8 mouse cellular contexts compared by ENCODE assay signal in the genomic region with DNA sequence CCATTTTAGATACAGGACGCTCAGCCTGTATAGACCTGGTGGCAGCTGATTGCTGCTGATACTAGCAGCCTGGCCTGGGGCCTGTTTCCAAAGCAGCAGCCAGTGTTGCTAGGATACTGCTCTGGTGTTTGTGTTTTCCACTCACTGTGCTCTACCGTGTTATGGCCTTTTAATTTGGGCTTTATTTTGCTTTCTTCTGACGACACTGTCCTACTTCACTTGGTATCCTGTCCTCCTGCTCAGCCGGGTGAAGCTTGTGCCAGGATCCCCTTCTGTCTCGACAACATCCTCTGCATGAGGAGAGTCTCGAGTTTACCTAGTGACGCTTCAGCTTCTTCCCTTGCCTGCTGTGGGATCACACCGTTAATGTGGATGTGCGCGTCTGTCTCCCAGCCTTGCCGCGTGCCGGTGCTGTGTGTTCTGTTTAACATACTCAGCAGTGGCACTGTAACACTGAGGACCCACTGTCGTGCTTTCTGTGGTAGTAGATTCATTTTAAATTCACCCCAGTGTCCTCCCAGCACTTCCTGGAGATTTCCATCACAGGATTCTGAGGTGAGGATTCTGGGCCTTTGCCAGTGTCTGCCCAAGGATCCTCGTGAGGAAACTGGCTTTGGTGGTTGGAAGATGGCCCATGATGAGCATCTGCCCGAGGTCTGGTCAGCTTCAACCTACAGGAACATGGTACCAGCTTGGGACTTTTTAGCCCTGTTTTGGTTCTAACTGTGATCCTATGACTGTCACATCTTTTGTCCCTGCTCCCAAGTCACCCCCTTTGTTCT. TPM values are rescaled to one million over a fixed set of nuclear protein-coding genes. Genes with fewer than 3 reads are reported as not detected.
DNase-seq lines count a peak whose midpoint lies in the region; ATAC-seq and TF ChIP-seq lines count a peak whose summit lies in the region.

No protein-coding gene starts in this region.

- no peak for TF ChIP-seq CTCF in gastrocnemius, adult 2 months (IDR thresholded peaks at IDR 0.05)
- no peak for TF ChIP-seq CTCF in brain, embryonic 14.5 days (IDR thresholded peaks at IDR 0.05; ENCODE audit: borderline replicate concordance, extremely low read depth, insufficient read depth, insufficient read length)

- H3K4me3 ChIP-seq in gastrocnemius, adult 2 months: peak overlapping the region; percentile 48
- H3K4me3 ChIP-seq in heart, embryonic 13.5 days: no peak overlapping the region
- H3K4me3 ChIP-seq in midbrain, embryonic 15.5 days: no peak overlapping the region

- no peaks in the 10 kb centered on the region for H3K9me3 ChIP-seq in heart, embryonic 13.5 days
- no peaks in the 10 kb centered on the region for H3K9me3 ChIP-seq in midbrain, embryonic 15.5 days

- DNase-seq in gastrocnemius, adult 2 months: peak; percentile 64
- no peak for DNase-seq in gastrocnemius, postnatal 4 days (ENCODE audit: low spot score in 2 of 2)
- DNase-seq in brain, embryonic 14.5 days (ENCODE audit: low read depth): peak; percentile 83
- peak; percentile 46 to 52 for DNase-seq in layer of hippocampus, adult 8-10 months (ENCODE audit: low spot score in 2 of 2)
- no peak for DNase-seq in frontal cortex, postnatal 14 days (ENCODE audit: low spot score in 2 of 2)
- DNase-seq in thymus, postnatal 36 days: no peak

- peaks cover 37% of the 10 kb centered on the region for H3K36me3 ChIP-seq in heart, embryonic 13.5 days
- peaks cover 28% of the 10 kb centered on the region for H3K36me3 ChIP-seq in midbrain, embryonic 15.5 days (replicated peaks)

- 55% methylated on average over 16 of the region's 16 CpGs for WGBS in heart, embryonic 13.5 days
- WGBS in midbrain, embryonic 15.5 days: 40% methylated on average over 16 of the region's 16 CpGs

- H3K27ac ChIP-seq in gastrocnemius, adult 2 months: peak overlapping the region; percentile 43
- peak overlapping the region; percentile 37 for H3K27ac ChIP-seq in heart, embryonic 13.5 days (replicated peaks)
- H3K27ac ChIP-seq in midbrain, embryonic 15.5 days: peak overlapping the region; percentile 60

- peaks cover 44% of the 10 kb centered on the region for H3K4me1 ChIP-seq in heart, embryonic 13.5 days
- peaks cover 9% of the 10 kb centered on the region for H3K4me1 ChIP-seq in midbrain, embryonic 15.5 days

- no peak for TF ChIP-seq POLR2A in brain, embryonic 14.5 days (IDR thresholded peaks at IDR 0.05; ENCODE audit: borderline replicate concordance, extremely low read depth, insufficient read depth, insufficient read length, poor library complexity, severe bottlenecking)

- peak overlapping the region; percentile 33; the same call in 1 of the 2 replicates for H3K9ac ChIP-seq in heart, embryonic 13.5 days
- H3K9ac ChIP-seq in midbrain, embryonic 15.5 days: no peak overlapping the region

- no peak for ATAC-seq in heart, embryonic 13.5 days (ENCODE audit: extremely low read depth, insufficient number of reproducible peaks, low FRiP score, low TSS enrichment)
- peak; percentile 64 for ATAC-seq in midbrain, embryonic 15.5 days (replicated peaks)

- no peaks in the 10 kb centered on the region for H3K27me3 ChIP-seq in heart, embryonic 13.5 days (replicated peaks)
- H3K27me3 ChIP-seq in midbrain, embryonic 15.5 days (replicated peaks): no peaks in the 10 kb centered on the region

- intact Hi-C loops in gastrocnemius, adult 2 months (cut with DNase I): no loop called here

- H3K4me2 ChIP-seq in heart, embryonic 13.5 days: peak overlapping the region; percentile 22
- H3K4me2 ChIP-seq in midbrain, embryonic 15.5 days: no peak overlapping the region

RNA-seq across cellular contexts. Expression of a gene that starts 50.6 kb away (rescaled TPM):
- 10 to 100 TPM; 19.7 to 20.3 TPM for total RNA-seq in gastrocnemius, adult 2 months (2021)
- 10 to 100 TPM; 37.0 to 42.3 TPM for total RNA-seq in gastrocnemius, postnatal 4 days (2021)
- 134 and 165 TPM in 2 replicates for polyA plus RNA-seq in brain, embryonic 14.5 days (2012; rRNA removed)
- 21.1 and 22.2 TPM in 2 replicates for polyA plus RNA-seq in heart, embryonic 13.5 days (2015; fragmentation: Nextera tagmentation; extraction: Ambion mirVana)
- total RNA-seq in layer of hippocampus, adult 8-10 months (2022): 10 to 100 TPM; 68.5 to 87.8 (median 80.9) TPM
- 33.1 and 34.2 TPM in 2 replicates for polyA plus RNA-seq in midbrain, embryonic 15.5 days (2015; fragmentation: Nextera tagmentation; extraction: Ambion mirVana)

Comparison
In these comparisons a context has a peak if more than half of its experiments do, and no peak if none do; other contexts are left out.
1. DNase-seq: peak in gastrocnemius, adult 2 months (single experiment), brain, embryonic 14.5 days (single experiment) and layer of hippocampus, adult 8-10 months (2 of 2); none in gastrocnemius, postnatal 4 days (0 of 2), frontal cortex, postnatal 14 days (0 of 2) and thymus, postnatal 36 days (0 of 2).
2. Peak in every context shown above with its lines, with median percentiles within 50 percentile points of each other: H3K27ac ChIP-seq.